Mouse (Mus musculus) pancreas, adult 10 weeks (tissue): ENCODE measurements around the gene Mansc4. TPM values are rescaled to one million over a fixed set of nuclear protein-coding genes. Genes with fewer than 3 reads are reported as not detected.

Experiments
- polyA plus RNA-seq: library from polyadenylated mRNA; stranded (reverse); fragments of 350-450 nt; fragmentation: Illumina TruSeq; extraction: RNeasy Lipid Tissue Mini Kit (QIAGEN cat#74804); gene quantifications from one replicate; pipeline ENCODE4 v1.2.3, GENCODE M21; 2015; ENCODE audit warnings: low read depth, low replicate concordance; ENCODE audit not compliant: insufficient read depth

Mansc4 gene
- polyA plus RNA-seq: not detected

DNA sequence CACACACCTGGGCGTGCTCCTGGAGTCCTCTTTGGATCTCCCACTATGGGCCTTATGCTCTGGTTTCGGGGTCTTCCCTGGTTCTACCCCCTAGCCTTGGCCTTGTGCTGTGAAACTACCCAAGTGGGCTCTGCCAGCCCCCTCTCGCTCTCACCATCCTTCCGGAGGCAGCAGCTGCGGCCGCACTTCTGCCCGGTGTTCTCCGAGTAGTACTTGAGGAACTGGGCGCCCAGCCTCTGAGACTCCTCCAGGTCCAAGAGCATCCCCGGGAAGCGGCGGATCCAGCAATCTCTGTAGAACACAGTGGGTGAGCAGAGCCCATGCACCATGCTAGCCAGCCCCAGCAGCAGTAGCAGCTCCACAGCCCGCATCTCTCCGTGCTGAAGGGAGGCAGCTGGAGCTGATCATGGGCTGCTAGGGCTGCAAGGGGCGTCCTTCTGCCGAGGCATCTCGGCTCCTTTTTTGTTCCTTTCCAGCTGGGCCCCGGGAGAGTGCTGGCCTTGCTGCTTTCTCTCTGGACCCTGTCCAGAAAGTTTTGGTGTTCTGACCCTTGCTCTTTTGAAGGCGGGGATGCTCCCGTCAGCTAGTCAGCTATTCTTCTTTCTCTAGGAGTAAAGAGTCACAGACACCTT is at the start of gene Mansc4:
Gene Mansc4 (minus strand): TSS at position 439 of the 632 bp plus-strand sequence.

DNA sequence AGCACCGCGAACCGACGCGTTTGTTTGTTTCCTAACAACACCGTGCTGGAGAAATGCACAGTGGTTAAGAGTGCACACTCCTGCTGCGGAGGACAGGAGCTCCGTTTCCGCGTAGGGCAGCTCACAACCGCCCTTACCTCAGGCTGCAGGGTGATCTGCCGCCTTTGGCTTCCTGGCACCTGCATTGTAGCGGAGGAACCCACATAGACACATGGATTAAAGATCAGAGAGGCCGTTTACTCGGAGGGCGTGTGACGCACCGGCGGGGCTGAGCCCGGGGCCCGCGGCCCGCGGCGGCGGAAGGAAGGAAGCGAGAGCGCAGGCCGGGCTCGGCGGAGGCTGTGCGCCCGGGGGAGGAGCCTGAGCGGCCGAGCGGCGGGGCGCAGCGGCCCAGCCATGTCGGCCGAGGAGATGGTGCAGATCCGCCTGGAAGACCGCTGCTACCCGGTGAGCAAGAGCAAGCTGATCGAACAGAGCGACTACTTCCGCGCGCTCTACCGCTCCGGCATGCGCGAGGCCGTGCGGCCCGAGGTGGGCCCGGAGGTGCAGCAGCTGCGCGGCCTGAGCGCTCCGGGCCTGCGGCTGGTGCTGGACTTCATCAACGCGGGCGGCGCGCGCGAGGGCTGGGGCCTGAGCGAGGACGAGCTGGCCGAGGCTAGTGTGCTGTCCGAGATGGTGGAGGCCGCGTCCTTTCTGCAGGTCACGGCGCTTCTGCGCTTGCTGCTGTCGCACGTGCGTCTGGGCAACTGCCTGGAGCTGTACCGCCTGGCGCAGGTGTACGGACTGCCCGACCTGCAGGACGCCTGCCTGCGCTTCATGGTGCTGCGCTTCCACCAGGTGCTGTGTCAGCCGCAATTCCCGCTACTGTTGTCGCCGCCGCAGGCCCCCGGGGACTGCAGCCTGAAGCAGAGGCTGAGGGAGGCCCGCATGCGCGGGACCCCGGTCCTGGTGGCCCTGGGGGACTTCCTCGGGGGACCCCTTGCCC is 4.6 kb upstream of the Mansc4 start, which contains the start of gene Klhl42:
Gene Klhl42 (plus strand): TSS at position 244 of the 985 bp plus-strand sequence.

DNA sequence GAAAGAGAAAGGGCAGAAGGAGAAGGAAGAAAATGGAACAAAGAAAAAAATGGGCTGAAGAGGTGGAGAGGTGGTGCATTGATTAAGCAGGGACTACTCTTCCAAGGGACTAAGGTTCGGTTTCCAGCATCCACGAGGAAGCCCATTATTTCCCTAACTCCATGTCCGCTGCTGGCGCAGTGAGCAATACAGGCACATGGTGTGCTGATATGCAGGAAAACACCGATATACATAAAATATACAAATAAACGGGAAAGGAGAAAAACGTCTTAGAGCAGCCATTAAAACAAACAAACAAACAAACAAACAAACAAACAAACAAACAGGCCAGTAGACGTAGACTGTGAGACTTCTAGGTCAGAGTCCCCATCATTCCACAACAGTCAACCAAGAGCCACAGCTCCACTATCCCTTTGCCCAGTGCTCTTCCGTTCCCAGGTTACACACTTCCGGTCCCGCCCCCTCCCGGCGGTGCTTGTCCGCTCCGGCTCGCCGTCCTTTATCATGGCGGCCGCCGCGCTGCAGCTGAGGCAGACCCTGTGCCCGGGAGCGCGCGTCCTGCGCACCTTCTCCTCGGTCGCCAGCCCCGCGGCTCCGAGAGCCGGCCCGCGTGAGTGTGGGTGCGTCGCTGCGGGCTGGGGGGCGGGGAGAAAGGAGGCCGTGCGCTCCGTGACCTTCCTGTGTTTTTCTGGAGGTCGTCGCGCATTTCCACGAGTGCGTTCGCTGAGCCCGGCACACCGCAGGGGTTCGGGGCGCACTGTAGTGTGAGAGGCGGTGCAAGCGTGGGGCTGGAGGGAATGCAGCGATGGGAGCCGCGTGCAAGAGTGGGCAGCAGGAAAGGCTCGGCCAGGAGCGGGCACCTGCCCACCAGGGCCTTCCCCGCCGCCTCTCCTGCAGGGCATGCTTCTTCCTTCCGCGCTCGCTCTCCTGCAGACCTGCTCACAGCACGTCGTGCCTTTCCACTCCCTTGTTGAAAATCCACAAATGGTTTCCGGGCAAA is 44.2 kb downstream of the Mansc4 start, which contains the start of gene Mrps35:
Gene Mrps35 (plus strand): TSS at position 474 of the 1,000 bp plus-strand sequence.

DNA sequence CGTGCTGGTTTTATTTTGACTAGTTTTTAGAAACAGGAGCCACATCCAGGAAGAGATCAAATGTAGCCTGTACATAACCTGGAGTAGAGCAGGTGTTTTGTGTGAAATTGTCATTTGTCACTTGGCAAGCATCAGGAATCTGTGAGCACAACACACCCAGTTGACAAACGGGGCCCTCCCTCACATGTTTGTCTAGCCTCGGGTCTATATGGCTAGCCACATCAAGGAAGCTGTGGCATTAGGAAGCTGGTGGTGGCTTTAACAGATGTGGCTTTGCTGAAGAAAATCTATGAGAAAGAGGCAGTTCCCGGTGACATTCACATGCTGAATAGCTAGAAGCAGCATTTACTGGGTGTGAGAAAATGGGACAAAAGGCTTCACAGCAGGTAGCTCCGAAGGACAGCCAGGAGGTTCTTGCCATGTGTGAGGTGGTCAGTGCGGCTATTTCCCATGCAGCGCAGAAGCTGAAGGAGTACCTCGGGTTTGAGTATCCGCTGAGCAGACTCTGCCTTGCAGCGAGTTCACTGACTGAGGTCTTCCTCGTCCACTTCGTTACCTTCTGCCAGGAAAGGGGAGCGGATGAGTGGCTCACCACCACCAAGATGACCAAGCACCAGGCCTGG is 54.4 kb downstream of the Mansc4 start, which contains the start of gene Rep15:
Gene Rep15 (plus strand): TSS at position 282 of the 623 bp plus-strand sequence.

Other genes starting within 250 kb of the Mansc4 start
- gene Smco2, start 236.9 kb downstream of the Mansc4 start, polyA plus RNA-seq: not detected
- gene Ppfibp1, start 198.5 kb downstream of the Mansc4 start, polyA plus RNA-seq: 13.8 TPM
- not detected for gene 1700034J05Rik, start 132.6 kb downstream of the Mansc4 start, polyA plus RNA-seq
- gene Rep15, start 54.4 kb downstream of the Mansc4 start, polyA plus RNA-seq: not detected
- 11.3 TPM for gene Mrps35, start 44.3 kb downstream of the Mansc4 start, polyA plus RNA-seq
- gene Klhl42, start 4.3 kb upstream of the Mansc4 start, polyA plus RNA-seq: 1.8 TPM
- 1.0 TPM for gene Pthlh, start 177.2 kb upstream of the Mansc4 start, polyA plus RNA-seq